Mouse (Mus musculus) ES-Bruce4 (cell line): ENCODE results near the gene Eif4g3. TPM values are rescaled to one million over a fixed set of nuclear protein-coding genes. Genes with fewer than 3 reads are reported as not detected.

Source experiments
- H3K27ac ChIP-seq: 2 replicates; pipeline ENCODE4 v1.5.1; 2012; ENCODE audit warnings: low read length, inconsistent platforms; ENCODE audit not compliant: insufficient read depth
- H3K27me3 ChIP-seq: 2 replicates; pipeline ENCODE4 v1.6.1; 2012; ENCODE audit warnings: mild to moderate bottlenecking, low read length, inconsistent platforms; ENCODE audit not compliant: control insufficient read depth, poor library complexity, insufficient read depth, severe bottlenecking
- H3K36me3 ChIP-seq: 2 replicates; pipeline ENCODE4 v1.6.1; 2012; ENCODE audit warnings: inconsistent platforms, mild to moderate bottlenecking, low read length, moderate library complexity; ENCODE audit not compliant: control insufficient read depth, poor library complexity, insufficient read depth, severe bottlenecking
- H3K4me1 ChIP-seq: one replicate; pipeline ENCODE4 v1.8.1; 2011; ENCODE audit warnings: low read length; ENCODE audit not compliant: control insufficient read depth, insufficient read depth
- H3K4me3 ChIP-seq: 2 replicates; pipeline ENCODE4 v1.5.1; 2011; ENCODE audit warnings: low read depth, mild to moderate bottlenecking, low read length
- H3K9ac ChIP-seq: 2 replicates; pipeline ENCODE4 v1.6.1; 2012; ENCODE audit warnings: low read depth, mild to moderate bottlenecking, inconsistent platforms; ENCODE audit not compliant: poor library complexity, severe bottlenecking
- H3K9me3 ChIP-seq: replicated peaks from 2 replicates; pipeline ENCODE4 v1.6.1; 2012; ENCODE audit warnings: mild to moderate bottlenecking, low read length, inconsistent platforms; ENCODE audit not compliant: control insufficient read depth, poor library complexity, insufficient read depth, severe bottlenecking
- CTCF ChIP-seq: IDR thresholded peaks from one replicate; pipeline ENCODE4 v1.8.1; 2011; ENCODE audit warnings: low read depth, low read length
- EP300 ChIP-seq: IDR thresholded peaks from 2 replicates; pipeline ENCODE4 v1.6.1; 2011; ENCODE audit warnings: low read depth, low read length; ENCODE audit not compliant: insufficient read depth
- POLR2A ChIP-seq: IDR thresholded peaks from one replicate; pipeline ENCODE4 v1.8.1; 2011; ENCODE audit warnings: low read length; ENCODE audit not compliant: insufficient read depth
- polyA plus RNA-seq: library from polyadenylated mRNA; stranded (reverse); fragments of >200 nt; gene quantifications from 2 replicates; pipeline ENCODE4 v1.2.4, GENCODE M21; 2011; ENCODE audit warnings: low read depth; ENCODE audit not compliant: missing spikeins, insufficient read depth, insufficient read length

Gene Eif4g3
- polyA plus RNA-seq, 1 experiment: 71.7 TPM

GRCm38 (mm10) chr4:137993291-137993758 lies 503 bp downstream of the Eif4g3 start:
- no peaks in the 10 kb centered on the region for H3K4me1 ChIP-seq
- H3K27me3 ChIP-seq: no peaks in the 10 kb centered on the region
- no peak overlapping the region for H3K27ac ChIP-seq
- peak overlapping the region; percentile 88 for H3K9ac ChIP-seq
- H3K4me3 ChIP-seq: peak overlapping the region; percentile 78
- no peaks in the 10 kb centered on the region for H3K9me3 ChIP-seq
- TF ChIP-seq EP300: no peak
- no peak for TF ChIP-seq POLR2A
- TF ChIP-seq CTCF: no peak
- 0 out of 2 replicates have a peak, but pooled peaks cover 1% of the 10 kb centered on the region for H3K36me3 ChIP-seq

GRCm38 (mm10) chr4:137993821-137994561 lies 1.2 kb downstream of the Eif4g3 start:
- H3K4me1 ChIP-seq: no peaks in the 10 kb centered on the region
- H3K27ac ChIP-seq: no peak overlapping the region
- TF ChIP-seq CTCF (no peak), EP300 (no peak), POLR2A (no peak)
- H3K9ac ChIP-seq: peak overlapping the region; percentile 88
- no peaks in the 10 kb centered on the region for H3K27me3 ChIP-seq
- no peaks in the 10 kb centered on the region for H3K9me3 ChIP-seq
- peak overlapping the region; percentile 66 for H3K4me3 ChIP-seq
- H3K36me3 ChIP-seq: 0 out of 2 replicates have a peak, but pooled peaks cover 5% of the 10 kb centered on the region

- TF ChIP-seq EP300: no peak
- TF ChIP-seq POLR2A: no peak
- no peak for TF ChIP-seq CTCF
- Histone ChIP-seq H3K27me3 (no peaks in the 10 kb centered on the region), H3K27ac (no peak overlapping the region), H3K9me3 (no peaks in the 10 kb centered on the region), H3K4me3 (peak overlapping the region; percentile 66), H3K4me1 (no peaks in the 10 kb centered on the region), H3K9ac (peak overlapping the region; percentile 88), H3K36me3 (0 out of 2 replicates have a peak, but pooled peaks cover 5% of the 10 kb centered on the region)
Observed at GRCm38 (mm10) chr4:137994562-137995336, 1.9 kb downstream of the Eif4g3 start.

- no peaks in the 10 kb centered on the region for H3K9me3 ChIP-seq
- no peak overlapping the region for H3K9ac ChIP-seq
- no peaks in the 10 kb centered on the region for H3K4me1 ChIP-seq
- TF ChIP-seq CTCF: no peak
- H3K27ac ChIP-seq: no peak overlapping the region
- no peaks in the 10 kb centered on the region for H3K27me3 ChIP-seq
- peak overlapping the region; percentile 11 for H3K4me3 ChIP-seq
- 0 out of 2 replicates have a peak, but pooled peaks cover 5% of the 10 kb centered on the region for H3K36me3 ChIP-seq
Observed at GRCm38 (mm10) chr4:137995399-137995798, 2.6 kb downstream of the Eif4g3 start.

GRCm38 (mm10) chr4:137998232-137998631 lies 5.4 kb downstream of the Eif4g3 start:
- no peaks in the 10 kb centered on the region for H3K27me3 ChIP-seq
- no peak overlapping the region for H3K9ac ChIP-seq
- H3K36me3 ChIP-seq: 0 out of 2 replicates have a peak, but pooled peaks cover 5% of the 10 kb centered on the region
- H3K9me3 ChIP-seq: no peaks in the 10 kb centered on the region
- no peak overlapping the region for H3K4me3 ChIP-seq
- peaks cover 1% of the 10 kb centered on the region for H3K4me1 ChIP-seq
- no peak overlapping the region for H3K27ac ChIP-seq
- TF ChIP-seq POLR2A: no peak
- TF ChIP-seq CTCF: no peak
- TF ChIP-seq EP300: no peak

GRCm38 (mm10) chr4:138000682-138001081 lies 7.9 kb downstream of the Eif4g3 start:
- no peak overlapping the region for H3K4me3 ChIP-seq
- 0 out of 2 replicates have a peak overlapping the region, but pooled peaks have one; percentile 14 for H3K27ac ChIP-seq
- 0 out of 2 replicates have a peak, but pooled peaks cover 5% of the 10 kb centered on the region for H3K36me3 ChIP-seq
- H3K9me3 ChIP-seq: no peaks in the 10 kb centered on the region
- H3K9ac ChIP-seq: no peak overlapping the region
- no peaks in the 10 kb centered on the region for H3K27me3 ChIP-seq
- TF ChIP-seq EP300: no peak
- no peak for TF ChIP-seq POLR2A
- H3K4me1 ChIP-seq: peaks cover 3% of the 10 kb centered on the region
